Mouse (Mus musculus) embryonic facial prominence, embryonic 15.5 days (tissue): Measurements from ENCODE around the gene Dusp1. TPM values are rescaled to one million over a fixed set of nuclear protein-coding genes. Genes with fewer than 3 reads are reported as not detected.
A peak's percentile ranks its signal among the peaks of the same experiment; 100 is the strongest.

Experiments used
- ATAC-seq: fragments of 200-750 bp; cut with Nextera tagmentation; 2 replicates; pipeline ENCODE4 v1.8.0; 2017; ENCODE audit warnings: low read depth, moderate TSS enrichment; ENCODE audit not compliant: insufficient number of reproducible peaks, low FRiP score, low TSS enrichment
- H3K27ac ChIP-seq: fragments of 300-500 bp; sonication (generic); replicated peaks from 2 replicates; pipeline ENCODE4 v1.5.1; 2015; ENCODE audit warnings: mild to moderate bottlenecking, inconsistent platforms
- H3K27me3 ChIP-seq: fragments of 300-500 bp; sonication (generic); 2 replicates; pipeline ENCODE4 v1.6.1; 2015; ENCODE audit warnings: inconsistent platforms
- H3K36me3 ChIP-seq: fragments of 300-500 bp; sonication (generic); 2 replicates; pipeline ENCODE4 v1.6.1; 2015; ENCODE audit warnings: mild to moderate bottlenecking, inconsistent platforms
- H3K4me1 ChIP-seq: fragments of 300-500 bp; sonication (generic); 2 replicates; pipeline ENCODE4 v1.6.1; 2015; ENCODE audit warnings: inconsistent platforms
- H3K4me2 ChIP-seq: fragments of 300-500 bp; sonication (generic); replicated peaks from 2 replicates; pipeline ENCODE4 v1.6.1; 2015; ENCODE audit warnings: mild to moderate bottlenecking, inconsistent platforms
- H3K4me3 ChIP-seq: fragments of 300-500 bp; sonication (generic); replicated peaks from 2 replicates; pipeline ENCODE4 v1.5.1; 2015; ENCODE audit warnings: mild to moderate bottlenecking, inconsistent platforms
- H3K9ac ChIP-seq: fragments of 300-500 bp; sonication (generic); 2 replicates; pipeline ENCODE4 v1.6.1; 2015; ENCODE audit warnings: inconsistent platforms
- H3K9me3 ChIP-seq: fragments of 300-500 bp; sonication (generic); replicated peaks from 2 replicates; pipeline ENCODE4 v1.6.1; 2016; ENCODE audit warnings: inconsistent platforms
- WGBS: fragments of 180-500 bp; shearing (Covaris S2); methylation state at CpG from one replicate; pipeline ENCODE4 v1.1.7; 2015; 5-methylcytosine and 5-hydroxymethylcytosine counted together
- polyA plus RNA-seq: library from polyadenylated mRNA; unstranded; fragments of >200 nt; fragmentation: Nextera tagmentation; extraction: Ambion mirVana; gene quantifications from 2 replicates; pipeline ENCODE4 v1.2.1, GENCODE M21; 2015

Dusp1 gene
- polyA plus RNA-seq, 1 experiment from 2014 or later, result 33.3 TPM

GRCm38 (mm10) chr17:26508961-26509771, 52.8 kb downstream of the Dusp1 start:
- ATAC-seq, result no peak
- H3K36me3 ChIP-seq, result peaks cover 6% of the 10 kb centered on the region; the same call in 1 of the 2 replicates
- no peaks in the 10 kb centered on the region for H3K27me3 ChIP-seq
- 20% methylated on average over 25 of the region's 25 CpGs for WGBS
- H3K9me3 ChIP-seq, result no peaks in the 10 kb centered on the region
- peak overlapping the region; percentile 75 for H3K4me3 ChIP-seq
- peak overlapping the region; percentile 89 for H3K4me2 ChIP-seq
- H3K27ac ChIP-seq, result peak overlapping the region; percentile 99
- peak overlapping the region; percentile 80 for H3K9ac ChIP-seq
- peaks cover 52% of the 10 kb centered on the region for H3K4me1 ChIP-seq

GRCm38 (mm10) chr17:26508345-26508960, 53.5 kb downstream of the Dusp1 start:
- peaks cover 6% of the 10 kb centered on the region; the same call in 1 of the 2 replicates for H3K36me3 ChIP-seq
- H3K4me1 ChIP-seq, result peaks cover 60% of the 10 kb centered on the region
- peak overlapping the region; percentile 89 for H3K4me2 ChIP-seq

DNA sequence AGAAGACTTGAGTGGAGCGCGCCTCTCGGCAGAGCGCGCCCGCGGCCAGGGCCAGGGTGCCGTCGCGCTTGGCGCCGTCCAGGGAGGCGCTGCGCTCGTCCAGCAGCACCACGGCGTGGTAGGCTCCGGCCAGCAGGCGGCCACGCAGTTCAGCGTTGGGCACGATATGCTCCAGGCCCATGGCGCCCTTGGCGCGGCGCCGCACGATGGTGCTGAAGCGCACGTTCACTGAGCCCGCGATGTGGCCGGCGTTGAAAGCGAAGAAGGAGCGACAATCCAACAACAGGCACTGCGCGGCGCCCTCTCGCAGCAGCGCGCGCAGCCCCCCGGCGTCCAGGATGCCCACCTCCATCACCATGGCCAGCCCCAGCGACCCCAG, 54.0 kb downstream of the Dusp1 start:
- Histone ChIP-seq H3K27me3 (no peaks in the 10 kb centered on the region), H3K4me1 (peaks cover 65% of the 10 kb centered on the region), H3K4me3 (peak overlapping the region; percentile 75), H3K9ac (peak overlapping the region; percentile 80), H3K36me3 (peaks cover 6% of the 10 kb centered on the region; the same call in 1 of the 2 replicates), H3K27ac (peak overlapping the region; percentile 99), H3K9me3 (no peaks in the 10 kb centered on the region), H3K4me2 (peak overlapping the region; percentile 89)
- ATAC-seq, result peak; percentile 67
- WGBS, result under 1% methylated on average over 46 of the region's 46 CpGs

More at GRCm38 (mm10) chr17:26508345-26508960, 53.5 kb downstream of the Dusp1 start:
- peak overlapping the region; percentile 99 for H3K27ac ChIP-seq
- peak; percentile 89 for ATAC-seq
- H3K9ac ChIP-seq, result peak overlapping the region; percentile 80
- under 1% methylated on average over 58 of the region's 58 CpGs for WGBS
- no peaks in the 10 kb centered on the region for H3K9me3 ChIP-seq
- H3K4me3 ChIP-seq, result peak overlapping the region; percentile 75
- H3K27me3 ChIP-seq, result no peaks in the 10 kb centered on the region

DNA sequence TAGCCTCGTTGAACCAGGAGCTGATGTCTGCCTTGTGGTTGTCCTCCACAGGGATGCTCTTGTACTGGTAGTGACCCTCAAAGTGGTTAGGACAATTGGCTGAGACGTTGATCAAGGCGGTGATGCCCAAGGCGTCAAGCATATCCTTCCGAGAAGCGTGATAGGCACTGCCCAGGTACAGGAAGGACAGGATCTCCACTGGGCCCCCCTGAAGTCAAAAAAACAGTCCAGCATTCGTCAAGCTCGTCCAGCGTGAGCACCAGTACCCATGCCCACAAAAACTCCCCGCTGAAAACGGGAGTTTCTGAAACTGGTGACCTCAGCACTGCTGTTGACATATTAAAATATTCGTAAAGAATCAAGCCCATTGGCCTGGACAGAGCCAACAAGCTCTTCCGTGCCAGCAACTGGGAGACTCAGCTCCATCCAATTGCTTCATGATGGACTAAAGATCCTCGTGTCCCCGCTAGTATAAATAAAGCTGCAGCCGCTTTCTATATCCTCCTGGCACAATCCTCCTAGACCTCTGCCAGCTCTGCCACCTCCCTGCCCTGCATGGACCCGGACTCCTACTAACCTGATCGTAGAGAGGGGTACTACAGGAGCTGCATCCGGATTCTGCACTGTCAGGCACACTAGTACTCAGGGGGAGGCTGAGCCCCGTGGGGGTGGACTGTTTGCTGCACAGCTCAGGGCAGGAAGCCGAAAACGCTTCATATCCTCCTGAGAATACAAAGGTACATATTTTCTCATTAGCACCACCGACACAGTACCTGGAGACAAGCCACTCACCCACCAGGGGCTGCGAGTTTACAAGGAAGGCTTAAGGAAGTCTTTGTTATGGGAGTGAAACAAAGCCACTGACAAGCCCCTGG, 54.7 kb downstream of the Dusp1 start:
- no peak for ATAC-seq
- 17% methylated on average over 24 of the region's 24 CpGs for WGBS
- H3K9ac ChIP-seq, result peak overlapping the region; percentile 80
- peaks cover 6% of the 10 kb centered on the region; the same call in 1 of the 2 replicates for H3K36me3 ChIP-seq
- peaks cover 68% of the 10 kb centered on the region for H3K4me1 ChIP-seq
- H3K27ac ChIP-seq, result peak overlapping the region; percentile 99
- peak overlapping the region; percentile 75 for H3K4me3 ChIP-seq
- H3K4me2 ChIP-seq, result peak overlapping the region; percentile 89
- H3K27me3 ChIP-seq, result no peaks in the 10 kb centered on the region
- no peaks in the 10 kb centered on the region for H3K9me3 ChIP-seq

DNA sequence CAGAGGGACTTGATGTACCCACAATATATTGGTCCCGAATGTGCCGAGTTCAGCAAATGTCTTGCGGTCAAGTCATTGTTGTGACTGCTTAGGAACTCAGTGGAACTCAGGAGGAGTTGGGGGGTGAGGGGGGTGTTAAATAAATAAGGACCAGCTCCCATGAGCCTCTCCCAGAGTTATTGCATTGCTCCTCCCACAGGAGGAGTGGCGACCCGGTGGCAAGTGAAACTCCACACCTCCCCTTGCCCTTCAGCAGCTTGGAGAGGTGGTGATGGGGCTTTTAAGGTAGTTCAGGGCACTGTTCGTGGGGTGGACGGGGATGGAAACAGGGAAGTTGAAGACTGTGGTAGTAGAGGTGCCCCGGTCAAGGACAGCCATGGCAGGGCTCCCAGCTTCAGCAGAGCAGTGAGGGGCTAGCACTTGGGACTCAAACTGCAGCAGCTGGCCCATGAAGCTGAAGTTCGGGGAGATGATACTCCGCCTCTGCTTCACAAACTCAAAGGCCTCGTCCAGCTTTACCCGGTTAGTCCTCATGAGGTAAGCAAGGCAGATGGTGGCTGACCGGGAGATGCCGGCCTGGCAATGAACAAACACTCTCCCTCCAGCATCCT, 55.8 kb downstream of the Dusp1 start:
- Histone ChIP-seq H3K4me1 (peaks cover 68% of the 10 kb centered on the region), H3K27me3 (no peaks in the 10 kb centered on the region), H3K9ac (peak overlapping the region; percentile 80; the same call in 1 of the 2 replicates), H3K4me2 (peak overlapping the region; percentile 89), H3K9me3 (no peaks in the 10 kb centered on the region), H3K27ac (no peak overlapping the region), H3K4me3 (peak overlapping the region; percentile 75), H3K36me3 (peaks cover 6% of the 10 kb centered on the region; the same call in 1 of the 2 replicates)
- 72% methylated on average over 14 of the region's 14 CpGs for WGBS
- ATAC-seq, result no peak

DNA sequence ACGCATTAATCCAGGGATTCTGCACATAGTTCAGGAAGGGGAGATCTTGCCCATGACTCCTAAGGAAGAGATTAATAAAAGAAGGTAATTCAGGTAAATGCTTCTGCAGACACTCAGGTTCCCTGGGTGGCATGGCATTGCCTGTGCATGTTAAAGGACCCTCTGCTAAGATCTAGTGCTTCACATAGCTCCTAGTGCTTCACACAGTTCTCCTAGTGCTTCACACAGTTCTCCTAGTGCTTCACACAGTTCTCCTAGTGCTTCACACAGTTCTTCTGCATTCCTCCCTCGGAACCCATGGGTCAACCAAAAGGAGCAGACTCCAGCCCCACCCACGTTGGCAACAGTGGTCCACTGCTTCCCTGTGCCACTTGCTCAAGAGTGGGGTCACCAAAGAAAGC, 56.7 kb downstream of the Dusp1 start:
- peaks cover 66% of the 10 kb centered on the region for H3K4me1 ChIP-seq
- peaks cover 6% of the 10 kb centered on the region; the same call in 1 of the 2 replicates for H3K36me3 ChIP-seq
- no peak overlapping the region for H3K4me3 ChIP-seq
- H3K4me2 ChIP-seq, result 0 out of 2 replicates have a peak overlapping the region, but pooled peaks have one; percentile 10
- no peaks in the 10 kb centered on the region for H3K9me3 ChIP-seq
- WGBS, result 81% methylated on average over 3 of the region's 3 CpGs
- ATAC-seq, result no peak
- no peak overlapping the region for H3K9ac ChIP-seq
- no peak overlapping the region for H3K27ac ChIP-seq
- H3K27me3 ChIP-seq, result no peaks in the 10 kb centered on the region

DNA sequence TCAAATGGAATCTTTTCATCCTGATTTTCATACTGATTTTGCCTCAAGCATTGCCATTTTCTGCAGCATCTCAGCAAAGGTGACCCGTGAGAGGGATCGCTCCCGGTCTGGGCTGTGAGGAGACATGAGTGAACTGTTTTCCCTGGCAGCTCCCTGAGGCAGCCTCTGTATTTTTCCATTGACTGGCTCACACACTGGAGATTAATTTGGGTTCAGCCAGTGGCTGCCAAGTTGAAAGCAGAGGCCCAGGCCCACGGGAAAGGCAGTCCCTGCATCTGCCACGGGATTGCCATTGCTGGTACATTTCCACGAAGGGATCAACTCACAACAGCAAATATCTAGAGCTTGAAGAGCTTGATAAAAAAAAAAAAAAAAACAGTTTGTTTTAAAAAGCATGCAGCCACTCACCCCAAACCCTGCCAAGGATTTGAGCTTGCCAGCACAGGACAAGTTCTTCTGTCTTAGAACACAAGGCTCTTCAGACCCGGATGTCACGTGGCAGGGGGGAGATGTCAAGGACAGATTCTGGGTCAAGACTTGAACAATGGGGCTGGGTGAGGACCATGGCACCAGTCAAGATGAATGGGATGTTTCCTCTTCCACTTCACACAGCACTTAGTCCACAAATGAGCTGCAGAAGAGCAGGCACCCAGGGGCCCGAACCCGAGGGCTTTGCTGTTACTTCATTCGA, 57.8 kb downstream of the Dusp1 start:
- Histone ChIP-seq H3K4me2 (peak overlapping the region; percentile 49), H3K9ac (no peak overlapping the region), H3K9me3 (no peaks in the 10 kb centered on the region), H3K27ac (peak overlapping the region; percentile 92), H3K36me3 (peaks cover 6% of the 10 kb centered on the region; the same call in 1 of the 2 replicates), H3K4me3 (no peak overlapping the region), H3K4me1 (peaks cover 57% of the 10 kb centered on the region), H3K27me3 (no peaks in the 10 kb centered on the region)
- ATAC-seq, result no peak
- WGBS, result 26% methylated on average over 11 of the region's 11 CpGs

DNA sequence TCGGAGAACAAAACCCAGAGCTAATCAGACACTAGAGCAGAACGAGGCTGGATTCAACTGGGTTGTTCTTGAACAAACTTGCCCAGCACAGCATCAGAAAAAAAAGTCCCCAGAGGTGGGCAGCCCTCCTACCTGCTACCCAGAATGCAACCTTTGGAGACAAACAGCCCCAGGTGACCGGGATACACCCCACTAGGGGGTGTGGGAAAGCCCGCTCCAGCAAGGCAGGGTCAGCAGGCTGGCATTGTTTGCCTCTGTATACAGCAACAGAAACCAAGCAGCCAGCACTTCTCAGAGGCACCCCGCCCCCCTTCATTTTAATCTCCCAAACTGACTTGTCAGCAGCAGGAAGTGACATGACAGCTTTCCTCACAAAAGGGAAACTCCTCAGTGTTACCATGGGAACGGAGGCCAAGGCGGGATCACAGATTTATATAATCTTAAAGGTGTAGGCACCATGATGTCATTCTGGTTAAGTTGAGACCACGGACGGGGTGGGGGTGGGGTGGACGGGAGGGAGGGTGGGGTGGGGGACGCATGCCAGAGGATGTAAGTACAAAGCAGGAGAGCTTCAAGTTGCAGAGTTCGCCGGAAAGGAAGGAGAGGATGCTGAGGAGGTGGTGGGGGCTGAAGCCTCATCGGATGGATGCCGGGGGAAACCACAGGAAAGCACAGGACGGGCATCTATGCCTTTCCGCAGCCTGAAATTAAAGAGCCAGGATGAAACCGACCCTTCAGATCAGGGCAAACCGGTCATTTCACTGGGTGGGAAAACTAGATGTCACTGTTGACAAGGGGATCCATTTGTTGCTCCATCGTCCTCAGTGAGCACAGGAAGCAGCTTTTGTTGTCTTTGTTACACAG, 58.9 kb downstream of the Dusp1 start:
- Histone ChIP-seq H3K4me3 (peak overlapping the region; percentile 25), H3K27me3 (no peaks in the 10 kb centered on the region), H3K27ac (peak overlapping the region; percentile 92), H3K4me2 (peak overlapping the region; percentile 49), H3K4me1 (peaks cover 54% of the 10 kb centered on the region), H3K36me3 (peaks cover 6% of the 10 kb centered on the region; the same call in 1 of the 2 replicates), H3K9ac (no peak overlapping the region; the same call in none of the 2 replicates), H3K9me3 (no peaks in the 10 kb centered on the region)
- WGBS, result 3% methylated on average over 20 of the region's 20 CpGs
- ATAC-seq, result peak; percentile 58

GRCm38 (mm10) chr17:26501826-26502225, 60.1 kb downstream of the Dusp1 start:
- Histone ChIP-seq H3K36me3 (peaks cover 5% of the 10 kb centered on the region; the same call in 1 of the 2 replicates), H3K4me1 (peaks cover 48% of the 10 kb centered on the region), H3K4me2 (no peak overlapping the region), H3K27me3 (no peaks in the 10 kb centered on the region), H3K4me3 (no peak overlapping the region), H3K9me3 (no peaks in the 10 kb centered on the region), H3K27ac (peak overlapping the region; percentile 92; the same call in 1 of the 2 replicates), H3K9ac (no peak overlapping the region)
- WGBS, result 74% methylated on average over 5 of the region's 5 CpGs
- no peak for ATAC-seq
